In the genomic region with DNA sequence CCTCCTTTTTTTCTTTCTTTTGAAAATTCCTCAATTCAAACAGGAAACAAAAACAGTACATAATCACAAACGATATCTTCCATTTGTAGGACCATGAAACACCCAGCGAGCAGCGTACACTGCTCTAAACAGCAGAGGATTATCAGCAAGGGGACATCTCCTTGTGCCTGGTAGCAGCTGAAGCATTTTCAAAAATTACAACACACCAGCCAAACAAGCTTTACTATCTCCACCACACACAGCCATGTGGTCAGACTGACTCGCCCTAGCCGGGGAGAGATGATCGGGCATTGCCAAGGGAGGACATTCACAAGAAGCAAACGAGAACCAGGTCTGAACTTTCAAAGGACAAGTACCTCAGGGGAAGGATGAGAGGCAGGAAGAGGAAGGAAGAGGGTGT, we compare ENCODE assay signal across 8 mouse cellular contexts. TPM values are rescaled to one million over a fixed set of nuclear protein-coding genes. Genes with fewer than 3 reads are reported as not detected.
DNase-seq lines count a peak whose midpoint lies in the region; ATAC-seq and TF ChIP-seq lines count a peak whose summit lies in the region.

No protein-coding gene starts in this region.

- no peak for TF ChIP-seq CTCF in midbrain, postnatal 0 days (IDR thresholded peaks at IDR 0.05)

- ATAC-seq in midbrain, embryonic 15.5 days (replicated peaks) = no peak
- ATAC-seq in midbrain, postnatal 0 days (ENCODE audit: low FRiP score) = no peak
- ATAC-seq in intestine, embryonic 16.5 days = no peak
- ATAC-seq in stomach, embryonic 15.5 days (ENCODE audit: insufficient read depth, low FRiP score, low read depth) = no peak

- 0 out of 2 replicates have a peak overlapping the region, but pooled peaks have one; percentile 13 for H3K4me2 ChIP-seq in midbrain, embryonic 15.5 days
- H3K4me2 ChIP-seq in midbrain, postnatal 0 days (ENCODE audit: low read depth, low read length, poor library complexity, severe bottlenecking) = no peak overlapping the region
- H3K4me2 ChIP-seq in intestine, embryonic 16.5 days (ENCODE audit: low read depth, low read length) = peak overlapping the region; percentile 84
- H3K4me2 ChIP-seq in stomach, embryonic 15.5 days = peak overlapping the region; percentile 67

- H3K4me1 ChIP-seq in midbrain, embryonic 15.5 days = peaks cover 37% of the 10 kb centered on the region
- H3K4me1 ChIP-seq in midbrain, postnatal 0 days (ENCODE audit: insufficient read depth, low read length) = peaks cover 7% of the 10 kb centered on the region; the same call in 1 of the 2 replicates
- peaks cover 57% of the 10 kb centered on the region for H3K4me1 ChIP-seq in intestine, embryonic 16.5 days (ENCODE audit: control insufficient read depth, insufficient read depth, low read length)
- peaks cover 40% of the 10 kb centered on the region for H3K4me1 ChIP-seq in stomach, embryonic 15.5 days

- no peaks in the 10 kb centered on the region for H3K27me3 ChIP-seq in midbrain, embryonic 15.5 days (replicated peaks)
- H3K27me3 ChIP-seq in midbrain, postnatal 0 days (ENCODE audit: insufficient read depth, low read length) = no peaks in the 10 kb centered on the region
- no peaks in the 10 kb centered on the region for H3K27me3 ChIP-seq in intestine, embryonic 16.5 days (replicated peaks; ENCODE audit: control insufficient read depth, insufficient read depth, low read length)
- H3K27me3 ChIP-seq in stomach, embryonic 15.5 days (replicated peaks) = no peaks in the 10 kb centered on the region

- H3K4me3 ChIP-seq in midbrain, embryonic 15.5 days = no peak overlapping the region
- H3K4me3 ChIP-seq in midbrain, postnatal 0 days (ENCODE audit: low read depth, low read length) = no peak overlapping the region
- peak overlapping the region; percentile 31 for H3K4me3 ChIP-seq in intestine, embryonic 16.5 days (ENCODE audit: low read length)
- H3K4me3 ChIP-seq in stomach, embryonic 15.5 days (replicated peaks) = peak overlapping the region; percentile 73

- DNase-seq in cerebellum, adult 9-11 months = peak; percentile 50
- no peak for DNase-seq in cerebellum, postnatal 4 days (ENCODE audit: low spot score in 2 of 2)
- no peak for DNase-seq in midbrain, postnatal 0 days (ENCODE audit: low spot score)
- DNase-seq in frontal cortex, postnatal 10 days (ENCODE audit: low spot score in 2 of 2) = no peak
- DNase-seq in layer of hippocampus, postnatal 36 days = no peak

- WGBS in midbrain, embryonic 15.5 days = 86% methylated on average over 7 of the region's 7 CpGs
- 93% methylated on average over 7 of the region's 7 CpGs for WGBS in midbrain, postnatal 0 days
- 70% methylated on average over 7 of the region's 7 CpGs for WGBS in intestine, embryonic 16.5 days
- 65% methylated on average over 7 of the region's 7 CpGs for WGBS in stomach, embryonic 15.5 days

- H3K9me3 ChIP-seq in midbrain, embryonic 15.5 days = no peaks in the 10 kb centered on the region
- H3K9me3 ChIP-seq in midbrain, postnatal 0 days (ENCODE audit: low read length) = no peaks in the 10 kb centered on the region
- H3K9me3 ChIP-seq in intestine, embryonic 16.5 days (ENCODE audit: control insufficient read depth, low read length) = no peaks in the 10 kb centered on the region
- no peaks in the 10 kb centered on the region for H3K9me3 ChIP-seq in stomach, embryonic 15.5 days

- H3K27ac ChIP-seq in midbrain, embryonic 15.5 days = no peak overlapping the region
- no peak overlapping the region for H3K27ac ChIP-seq in midbrain, postnatal 0 days (ENCODE audit: low read depth, low read length)
- H3K27ac ChIP-seq in intestine, embryonic 16.5 days (ENCODE audit: low read length) = no peak overlapping the region
- peak overlapping the region; percentile 93; the same call in 1 of the 2 replicates for H3K27ac ChIP-seq in stomach, embryonic 15.5 days

- H3K9ac ChIP-seq in midbrain, embryonic 15.5 days = no peak overlapping the region
- no peak overlapping the region for H3K9ac ChIP-seq in midbrain, postnatal 0 days (replicated peaks; ENCODE audit: low read length, poor library complexity, severe bottlenecking)
- H3K9ac ChIP-seq in intestine, embryonic 16.5 days (ENCODE audit: low read depth, low read length) = peak overlapping the region; percentile 45; the same call in 1 of the 2 replicates
- H3K9ac ChIP-seq in stomach, embryonic 15.5 days = 0 out of 2 replicates have a peak overlapping the region, but pooled peaks have one; percentile 2

- H3K36me3 ChIP-seq in midbrain, embryonic 15.5 days (replicated peaks) = no peaks in the 10 kb centered on the region
- H3K36me3 ChIP-seq in midbrain, postnatal 0 days (ENCODE audit: insufficient read depth, low read length) = no peaks in the 10 kb centered on the region
- H3K36me3 ChIP-seq in intestine, embryonic 16.5 days (ENCODE audit: control insufficient read depth, insufficient read depth, low read length) = no peaks in the 10 kb centered on the region
- H3K36me3 ChIP-seq in stomach, embryonic 15.5 days = no peaks in the 10 kb centered on the region

RNA-seq across cellular contexts. Expression of a gene that starts 3.4 kb away (rescaled TPM):
- 30.0 and 32.7 TPM in 2 replicates for polyA plus RNA-seq in midbrain, embryonic 15.5 days (2015; fragmentation: Nextera tagmentation; extraction: Ambion mirVana)
- 54.3 and 55.6 TPM in 2 replicates for total RNA-seq in midbrain, postnatal 0 days (2014; rRNA removed)
- polyA plus RNA-seq in midbrain, postnatal 0 days (2015; fragmentation: Nextera tagmentation; extraction: Ambion mirVana) = 34.9 and 36.2 TPM in 2 replicates
- 16.5 and 16.7 TPM in 2 replicates for polyA plus RNA-seq in intestine, embryonic 16.5 days (2015; fragmentation: Nextera tagmentation; extraction: Ambion mirVana)
- polyA plus RNA-seq in stomach, embryonic 15.5 days (2015; fragmentation: Nextera tagmentation; extraction: Ambion mirVana) = 27.4 and 27.7 TPM in 2 replicates
- 100 to 1,000 TPM; 129 to 137 TPM for total RNA-seq in layer of hippocampus, postnatal 36 days (2021)

Comparison
In these comparisons a context has a peak if more than half of its experiments do, and no peak if none do; other contexts are left out.
1. H3K4me3 ChIP-seq: peak in intestine, embryonic 16.5 days (single experiment) and stomach, embryonic 15.5 days (single experiment); none in midbrain, embryonic 15.5 days (single experiment) and midbrain, postnatal 0 days (single experiment).
2. H3K9ac ChIP-seq: peak in intestine, embryonic 16.5 days (single experiment) and stomach, embryonic 15.5 days (single experiment); none in midbrain, embryonic 15.5 days (single experiment) and midbrain, postnatal 0 days (single experiment).